ENCODE assay signal across 18 mouse cellular contexts in the genomic region with DNA sequence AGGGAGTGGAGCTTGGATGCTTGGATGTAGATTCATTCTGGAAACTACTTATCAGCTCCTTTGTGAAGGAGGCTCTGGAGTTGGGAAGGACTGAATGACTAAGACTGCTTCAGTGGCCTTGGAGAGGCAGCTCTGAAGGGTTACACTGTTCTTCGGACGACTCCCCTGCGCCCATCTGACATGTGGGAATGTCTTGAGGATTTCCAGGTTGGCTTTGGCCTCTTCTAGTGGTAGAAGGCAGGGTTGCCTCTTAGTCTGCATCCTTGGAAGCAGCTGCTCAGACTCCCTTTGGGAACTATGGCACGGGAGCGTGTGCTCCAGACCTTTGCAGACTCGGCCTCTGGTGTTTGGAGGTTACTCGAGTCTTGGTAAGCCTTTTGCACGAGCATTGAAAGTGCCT. TPM values are rescaled to one million over a fixed set of nuclear protein-coding genes. Genes with fewer than 3 reads are reported as not detected.
A peak's percentile ranks its signal among the peaks of the same experiment; 100 is the strongest.
DNase-seq lines count a peak whose midpoint lies in the region; ATAC-seq and TF ChIP-seq lines count a peak whose summit lies in the region.
"Had no signal": no experiment of that assay in that cellular context is flagged by ENCODE, and none has a peak within 500 bp of the region (broad histone marks: within the 10 kb centered on the region; RNA-seq: fewer than 3 reads in every experiment).

No protein-coding gene starts in this region.

- H3K9ac ChIP-seq in liver, embryonic 12.5 days, result peak overlapping the region; percentile 13; the same call in 1 of the 2 replicates
- no peak overlapping the region for H3K9ac ChIP-seq in liver, postnatal 0 days (replicated peaks)
- H3K9ac ChIP-seq in ES-E14 (ENCODE audit: insufficient read depth, low read depth, low read length, poor library complexity, severe bottlenecking), result 0 out of 2 replicates have a peak overlapping the region, but pooled peaks have one; percentile 11
- no peak overlapping the region for H3K9ac ChIP-seq in intestine, postnatal 0 days (ENCODE audit: low read depth, low read length)
- H3K9ac ChIP-seq in stomach, postnatal 0 days (ENCODE audit: low read length), result no peak overlapping the region
- H3K9ac ChIP-seq: embryonic facial prominence, embryonic 12.5 days; forebrain, embryonic 12.5 days; heart, embryonic 12.5 days; hindbrain, embryonic 14.5 days had no signal

- WGBS in liver, embryonic 12.5 days (ENCODE audit: insufficient replicate concordance), result 76% methylated on average over 8 of the region's 8 CpGs
- 82% methylated on average over 8 of the region's 8 CpGs for WGBS in liver, postnatal 0 days (ENCODE audit: insufficient replicate concordance)
- 53% methylated on average over 8 of the region's 8 CpGs for WGBS in intestine, postnatal 0 days
- WGBS in stomach, postnatal 0 days, result 63% methylated on average over 8 of the region's 8 CpGs

- no peak overlapping the region for H3K4me3 ChIP-seq in liver, embryonic 12.5 days
- H3K4me3 ChIP-seq in liver, postnatal 0 days (ENCODE audit: low read depth, low read length), result no peak overlapping the region
- H3K4me3 ChIP-seq in ES-E14 (ENCODE audit: insufficient read depth in 1 of 2, low read depth in 1 of 2, low read length in 2 of 2, poor library complexity in 1 of 2, severe bottlenecking in 1 of 2), result no peak overlapping the region
- no peak overlapping the region for H3K4me3 ChIP-seq in intestine, postnatal 0 days (ENCODE audit: low read depth, low read length)
- no peak overlapping the region for H3K4me3 ChIP-seq in stomach, postnatal 0 days (ENCODE audit: low read depth, low read length)
- H3K4me3 ChIP-seq: embryonic facial prominence, embryonic 12.5 days; forebrain, embryonic 12.5 days; heart, embryonic 12.5 days; hindbrain, embryonic 10.5 days had no signal

- in situ Hi-C loops in ES-E14 (cut with MboI; ENCODE audit: low sequenced_read_pairs in 2 of 2, unreplicated experiment in 2 of 2), result no loop called here

- TF ChIP-seq CTCF in liver, postnatal 0 days (IDR thresholded peaks at IDR 0.05; ENCODE audit: low read depth), result no peak
- TF ChIP-seq CTCF in intestine, postnatal 0 days (IDR thresholded peaks at IDR 0.05; ENCODE audit: low read depth), result no peak
- no peak for TF ChIP-seq CTCF in stomach, postnatal 0 days (IDR thresholded peaks at IDR 0.05; ENCODE audit: low read depth)

- H3K27ac ChIP-seq in liver, embryonic 12.5 days, result no peak overlapping the region
- no peak overlapping the region for H3K27ac ChIP-seq in liver, postnatal 0 days (ENCODE audit: low read depth)
- H3K27ac ChIP-seq in ES-E14 (ENCODE audit: insufficient read depth, low read depth, low read length, poor library complexity, severe bottlenecking), result no peak overlapping the region
- no peak overlapping the region for H3K27ac ChIP-seq in intestine, postnatal 0 days (ENCODE audit: low read depth, low read length)
- 0 out of 2 replicates have a peak overlapping the region, but pooled peaks have one; percentile 41 for H3K27ac ChIP-seq in stomach, postnatal 0 days (replicated peaks)
- H3K27ac ChIP-seq: embryonic facial prominence, embryonic 12.5 days; forebrain, embryonic 12.5 days; hindbrain, embryonic 10.5 days; hindbrain, embryonic 14.5 days had no signal

- no peaks in the 10 kb centered on the region for H3K9me3 ChIP-seq in liver, embryonic 12.5 days (replicated peaks)
- no peaks in the 10 kb centered on the region for H3K9me3 ChIP-seq in liver, postnatal 0 days (ENCODE audit: low read length)
- no peaks in the 10 kb centered on the region for H3K9me3 ChIP-seq in ES-E14 (ENCODE audit: control insufficient read depth, insufficient read depth, low read depth, low read length)
- no peaks in the 10 kb centered on the region for H3K9me3 ChIP-seq in intestine, postnatal 0 days (ENCODE audit: control insufficient read depth)
- H3K9me3 ChIP-seq in stomach, postnatal 0 days (ENCODE audit: control insufficient read depth, low read length), result no peaks in the 10 kb centered on the region
- H3K9me3 ChIP-seq: embryonic facial prominence, embryonic 12.5 days; forebrain, embryonic 12.5 days; heart, embryonic 12.5 days; hindbrain, embryonic 10.5 days had no signal

- H3K36me3 ChIP-seq in liver, embryonic 12.5 days, result peaks cover 4% of the 10 kb centered on the region
- H3K36me3 ChIP-seq in liver, postnatal 0 days (replicated peaks; ENCODE audit: insufficient read depth, low read length), result no peaks in the 10 kb centered on the region
- H3K36me3 ChIP-seq in ES-E14 (ENCODE audit: control insufficient read depth, insufficient read depth, low read length, poor library complexity, severe bottlenecking), result no peaks in the 10 kb centered on the region
- peaks cover 6% of the 10 kb centered on the region; the same call in 1 of the 2 replicates for H3K36me3 ChIP-seq in intestine, postnatal 0 days (ENCODE audit: control insufficient read depth, insufficient read depth)
- H3K36me3 ChIP-seq in stomach, postnatal 0 days (ENCODE audit: control insufficient read depth, insufficient read depth, low read length), result no peaks in the 10 kb centered on the region
- H3K36me3 ChIP-seq: embryonic facial prominence, embryonic 12.5 days; forebrain, embryonic 12.5 days; heart, embryonic 12.5 days had no signal

- no peak for TF ChIP-seq EP300 in liver, postnatal 0 days (IDR thresholded peaks at IDR 0.05; ENCODE audit: low read depth)
- TF ChIP-seq EP300 in stomach, postnatal 0 days (optimal IDR thresholded peaks at IDR 0.05), result no peak

- no peak for ATAC-seq in liver, embryonic 12.5 days
- ATAC-seq in liver, postnatal 0 days, result no peak
- ATAC-seq in intestine, postnatal 0 days, result peak; percentile 27; the same call in 1 of the 2 replicates
- ATAC-seq in stomach, postnatal 0 days (ENCODE audit: low FRiP score, low TSS enrichment), result no peak
- no peak for ATAC-seq in monocyte, adult 5-6 weeks (replicated peaks; ENCODE audit: insufficient number of reproducible peaks, low FRiP score, low TSS enrichment, poor library complexity, severe bottlenecking)
- ATAC-seq: forebrain, embryonic 16.5 days had no signal

- DNase-seq in liver, postnatal 0 days, result no peak
- DNase-seq in ES-E14 (ENCODE audit: low read depth, low spot score) (no peak), adipocyte (ENCODE audit: low spot score) (no peak)
- DNase-seq in stomach, postnatal 0 days (ENCODE audit: low spot score), result no peak
- DNase-seq: adrenal gland, postnatal 14 days; cerebellum, adult 11-12 months; cerebellum, adult 9-10 months; cerebellum, postnatal 25 days; gastrocnemius, postnatal 10 days had no signal

- peak overlapping the region; percentile 19 for H3K4me2 ChIP-seq in liver, embryonic 12.5 days
- H3K4me2 ChIP-seq in liver, postnatal 0 days (ENCODE audit: low read depth, low read length), result no peak overlapping the region
- H3K4me2 ChIP-seq in intestine, postnatal 0 days (replicated peaks; ENCODE audit: low read depth), result no peak overlapping the region
- H3K4me2 ChIP-seq in stomach, postnatal 0 days (replicated peaks; ENCODE audit: low read depth), result no peak overlapping the region
- H3K4me2 ChIP-seq: embryonic facial prominence, embryonic 12.5 days; forebrain, embryonic 12.5 days; heart, embryonic 12.5 days; hindbrain, embryonic 14.5 days had no signal

- H3K4me1 ChIP-seq in liver, embryonic 12.5 days, result peaks cover 85% of the 10 kb centered on the region
- H3K4me1 ChIP-seq in liver, postnatal 0 days (ENCODE audit: insufficient read depth), result peaks cover 25% of the 10 kb centered on the region
- H3K4me1 ChIP-seq in ES-E14 (ENCODE audit: control insufficient read depth in 2 of 2, insufficient read depth in 2 of 2, low read length in 2 of 2, poor library complexity in 1 of 2), result no peaks in the 10 kb centered on the region
- H3K4me1 ChIP-seq in intestine, postnatal 0 days (replicated peaks; ENCODE audit: control insufficient read depth, insufficient read depth, low read length), result no peaks in the 10 kb centered on the region
- H3K4me1 ChIP-seq in stomach, postnatal 0 days (replicated peaks; ENCODE audit: control insufficient read depth, insufficient read depth), result peaks cover 4% of the 10 kb centered on the region; the same call in 1 of the 2 replicates

- no peaks in the 10 kb centered on the region for H3K27me3 ChIP-seq in liver, embryonic 12.5 days (replicated peaks)
- no peaks in the 10 kb centered on the region for H3K27me3 ChIP-seq in liver, postnatal 0 days (ENCODE audit: insufficient read depth, low read length)
- no peaks in the 10 kb centered on the region for H3K27me3 ChIP-seq in intestine, postnatal 0 days (replicated peaks; ENCODE audit: control insufficient read depth, insufficient read depth, low read length)
- H3K27me3 ChIP-seq in stomach, postnatal 0 days (ENCODE audit: control insufficient read depth, insufficient read depth, low read length), result no peaks in the 10 kb centered on the region
- H3K27me3 ChIP-seq: embryonic facial prominence, embryonic 12.5 days; forebrain, embryonic 12.5 days; heart, embryonic 12.5 days had no signal

TF ChIP-seq in ES-E14, 5 proteins besides CTCF, POLR2A, EP300 and RAD21:
- TF ChIP-seq HCFC1 (IDR thresholded peaks at IDR 0.05; ENCODE audit: borderline replicate concordance, insufficient read depth, low read length), result no peak
- TF ChIP-seq CHD2 (IDR thresholded peaks at IDR 0.05; ENCODE audit: low read depth, low read length), result no peak
- TF ChIP-seq ZC3H11A (IDR thresholded peaks at IDR 0.05; ENCODE audit: borderline replicate concordance, low read depth, low read length), result no peak

RNA-seq across cellular contexts. Expression of a gene that starts 10.4 kb away (rescaled TPM):
- polyA plus RNA-seq in liver, embryonic 12.5 days (2016; fragmentation: Nextera tagmentation; extraction: Ambion mirVana), result 20.3 and 20.4 TPM in 2 replicates
- polyA plus RNA-seq in liver, postnatal 0 days (2015; fragmentation: Nextera tagmentation; extraction: Ambion mirVana), result 5.4 and 6.0 TPM in 2 replicates
- total RNA-seq in ES-E14 (2012; rRNA removed), result 20.3 and 23.2 TPM in 2 replicates
- polyA plus RNA-seq in intestine, postnatal 0 days (2015; fragmentation: Nextera tagmentation; extraction: Ambion mirVana), result 17.0 and 17.1 TPM in 2 replicates
- 41.4 and 41.7 TPM in 2 replicates for polyA plus RNA-seq in stomach, postnatal 0 days (2015; fragmentation: Nextera tagmentation; extraction: Ambion mirVana)
- total RNA-seq in monocyte, adult 5-6 weeks (2017), result 19.9 to 46.8 TPM (median 23.3 TPM) in 3 replicates

Comparison
In these comparisons a context has a peak if more than half of its experiments do, and no peak if none do; other contexts are left out.
1. H3K9ac ChIP-seq: peak in liver, embryonic 12.5 days (single experiment) and ES-E14 (single experiment); none in liver, postnatal 0 days (single experiment), intestine, postnatal 0 days (single experiment) and stomach, postnatal 0 days (single experiment).